Mouse (Mus musculus): Measurements from ENCODE around the gene Sorbs1. TPM values are rescaled to one million over a fixed set of nuclear protein-coding genes. Genes with fewer than 3 reads are reported as not detected.
A peak's percentile ranks its signal among the peaks of the same experiment; 100 is the strongest.

Gene Sorbs1
- total RNA-seq, 2 experiments from 2014 or later: 355 to 547 TPM

DNA sequence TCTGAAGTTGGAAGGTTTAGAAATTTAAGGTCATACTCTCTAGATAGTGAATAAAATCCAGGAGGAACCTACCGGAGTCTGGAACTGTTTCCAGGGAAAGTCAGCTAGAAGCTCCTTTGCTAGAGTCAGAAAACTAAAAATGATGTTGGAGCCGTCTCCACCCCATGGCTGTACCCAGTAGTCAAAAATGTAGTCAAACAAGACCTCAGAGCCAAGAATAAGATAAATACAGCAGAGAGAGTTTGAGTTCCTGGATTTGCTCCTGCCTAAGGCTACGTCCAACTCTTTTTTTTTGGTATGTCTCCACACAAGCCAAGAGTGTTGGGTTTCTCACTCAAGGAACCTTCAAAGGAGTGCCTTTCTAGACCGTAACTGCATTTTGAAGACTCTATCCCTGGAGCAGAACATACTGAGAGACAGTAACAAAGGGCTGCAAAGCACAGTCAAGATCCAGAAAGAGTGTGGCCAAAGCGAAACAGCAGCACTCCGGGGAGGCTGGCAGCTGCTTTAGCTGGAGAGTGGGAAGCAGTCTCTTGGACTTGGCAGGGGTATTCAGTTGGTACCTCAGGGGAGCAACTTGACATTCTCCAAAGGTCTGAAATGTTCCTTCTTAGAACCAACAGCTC, 223.4 kb downstream of the Sorbs1 start:
- no peak for DNase-seq
- intact Hi-C loops (cut with DNase I): no loop called here

DNA sequence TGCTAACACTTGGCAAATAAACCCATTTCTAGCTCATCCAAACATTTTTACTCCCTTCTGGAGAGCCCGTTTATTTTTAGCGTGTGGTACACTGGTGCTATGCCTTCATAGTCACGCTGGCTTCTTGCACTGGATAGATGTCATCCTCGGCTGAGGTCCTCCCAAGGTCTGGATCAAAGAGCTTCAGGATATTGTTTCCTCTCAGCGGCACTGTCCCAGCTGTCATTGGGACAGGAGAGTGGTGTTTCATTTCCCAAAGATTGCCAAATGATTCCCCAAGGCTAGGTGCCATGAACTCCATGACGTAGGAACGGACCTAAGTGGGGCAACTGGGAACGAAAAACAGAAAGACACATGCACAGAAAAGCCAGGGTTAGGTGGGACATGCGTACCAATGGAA, 225.2 kb downstream of the Sorbs1 start:
- intact Hi-C loops (cut with DNase I): no loop called here
- no peak for DNase-seq

DNA sequence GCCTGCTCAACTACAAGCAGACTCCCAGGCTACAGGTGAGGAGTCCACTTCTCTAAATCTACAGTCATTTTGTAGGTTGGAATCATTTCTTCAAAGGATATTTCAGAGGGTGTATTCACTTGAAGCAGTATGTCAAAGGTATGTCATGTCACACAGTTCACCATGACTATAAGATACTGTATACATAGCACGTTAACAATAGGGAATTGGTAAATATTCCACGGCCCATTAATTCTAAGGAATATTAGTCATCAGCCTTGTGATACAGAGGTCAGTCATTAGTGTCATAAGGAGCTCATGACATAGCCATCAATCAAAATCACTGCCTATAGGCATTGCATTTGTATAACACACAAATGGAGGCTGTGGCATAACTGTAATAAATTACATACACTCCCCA, 228.9 kb downstream of the Sorbs1 start:
- no peak for DNase-seq
- intact Hi-C loops (cut with DNase I): no loop called here

DNA sequence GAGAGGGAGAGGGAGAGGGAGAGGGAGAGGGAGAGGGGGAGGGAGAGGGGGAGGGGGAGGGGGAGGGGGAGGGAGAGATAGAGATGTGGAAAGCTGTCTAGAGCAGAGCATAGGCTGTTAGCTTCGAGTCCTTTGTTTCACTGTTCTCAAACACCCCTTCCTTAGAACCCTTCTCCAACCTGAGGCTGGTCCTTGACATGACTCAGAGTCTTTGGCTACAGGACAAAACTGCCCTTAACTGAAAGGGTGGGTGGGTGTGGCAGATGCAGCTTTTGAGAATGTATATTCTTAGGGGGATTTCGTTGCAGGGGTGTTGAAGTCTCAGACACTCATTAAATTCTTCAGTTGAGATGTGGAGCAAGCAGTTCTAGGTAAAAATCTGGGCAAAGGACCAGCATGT, 230.2 kb downstream of the Sorbs1 start:
- intact Hi-C loops (cut with DNase I): no loop called here
- DNase-seq: no peak

DNA sequence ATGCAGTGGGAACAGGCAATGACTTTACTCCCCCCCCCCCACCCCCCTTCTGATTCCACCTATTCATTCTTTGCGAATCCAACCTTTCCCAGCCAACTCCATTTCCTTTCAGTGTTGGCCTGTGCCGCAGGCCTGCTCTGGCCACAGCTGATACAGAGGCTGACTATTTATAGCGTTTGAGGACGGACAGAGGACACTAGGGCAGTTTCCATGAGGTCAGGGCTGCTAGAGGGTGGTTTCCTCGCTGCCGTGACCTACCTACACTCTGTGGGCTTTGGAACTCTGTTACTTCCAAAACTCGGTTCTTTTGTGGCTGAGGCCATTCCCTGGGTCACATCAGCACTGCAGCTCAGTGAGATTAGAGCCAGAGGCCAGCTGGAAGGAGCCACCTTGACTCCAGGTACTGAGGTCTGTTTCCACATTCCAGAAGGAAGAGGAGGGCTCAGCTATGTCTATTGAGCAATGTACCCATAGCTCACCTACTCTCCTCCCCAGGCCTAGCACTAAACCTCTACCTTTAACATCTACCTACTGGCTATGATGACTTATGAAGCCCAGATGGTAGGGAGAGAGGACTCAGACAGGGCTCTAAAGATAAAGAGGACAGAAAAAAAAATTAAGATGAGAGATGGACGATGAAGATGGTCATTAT, 235.1 kb downstream of the Sorbs1 start:
- intact Hi-C loops (cut with DNase I): no loop called here
- DNase-seq: peak; percentile 70 to 78

DNA sequence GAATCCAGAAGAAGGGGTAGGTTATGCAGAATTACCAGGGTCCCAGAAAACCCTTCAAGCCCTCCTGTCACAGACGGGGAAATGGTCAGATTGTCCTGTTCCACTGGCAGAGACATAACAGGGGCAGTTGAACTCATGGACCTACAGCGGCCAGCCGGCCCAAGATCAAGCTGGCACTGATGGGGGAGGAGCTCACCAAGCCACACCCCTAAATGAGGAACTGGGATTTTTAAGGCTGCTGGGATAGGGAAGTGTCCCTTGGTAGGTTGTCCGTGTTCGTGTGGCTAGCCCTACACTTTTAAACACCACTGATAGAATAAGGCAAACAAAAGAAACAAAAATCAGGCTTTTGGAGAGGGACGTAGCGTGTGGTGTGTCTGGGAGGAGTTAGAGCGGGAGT, 236.1 kb downstream of the Sorbs1 start:
- intact Hi-C loops (cut with DNase I): no loop called here
- DNase-seq: no peak

DNA sequence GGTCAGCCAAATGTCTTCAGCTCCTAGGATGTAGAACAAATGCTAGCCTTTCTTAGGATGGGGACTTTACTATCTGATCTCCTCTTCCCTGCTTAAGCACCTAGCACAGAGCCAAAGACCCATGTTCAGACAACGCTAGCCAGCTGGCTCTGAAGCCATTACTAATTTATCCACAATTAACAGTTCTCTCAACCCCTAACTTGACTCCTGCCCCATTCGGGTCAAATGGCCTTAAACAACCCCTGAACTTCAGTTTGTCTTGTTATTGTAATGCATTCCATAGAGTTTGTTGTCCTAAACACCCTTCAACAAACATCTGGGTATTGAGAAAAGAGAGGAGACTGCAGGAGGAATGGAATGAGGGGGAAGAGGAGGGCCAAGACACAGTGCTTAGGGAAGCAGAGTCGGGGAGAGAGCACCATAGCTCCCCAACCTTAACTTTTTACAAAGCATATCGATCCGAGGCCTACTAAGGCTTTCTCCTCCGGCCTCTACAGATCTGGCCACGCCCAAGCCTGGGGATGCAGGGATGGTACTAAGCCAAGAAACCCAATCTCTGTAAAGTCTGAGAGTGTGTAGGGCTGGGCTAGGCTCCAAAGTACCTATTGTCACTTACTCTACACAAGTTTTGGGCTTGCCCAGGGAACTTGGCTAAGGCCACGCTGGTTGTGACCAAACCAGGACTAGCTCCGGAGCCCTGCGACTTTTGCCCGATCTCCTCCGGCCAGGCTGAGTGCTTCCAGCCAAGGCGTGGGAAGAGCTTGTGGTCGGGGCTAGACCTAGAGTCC, 238.0 kb downstream of the Sorbs1 start:
- no peak for DNase-seq
- intact Hi-C loops (cut with DNase I): no loop called here

DNA sequence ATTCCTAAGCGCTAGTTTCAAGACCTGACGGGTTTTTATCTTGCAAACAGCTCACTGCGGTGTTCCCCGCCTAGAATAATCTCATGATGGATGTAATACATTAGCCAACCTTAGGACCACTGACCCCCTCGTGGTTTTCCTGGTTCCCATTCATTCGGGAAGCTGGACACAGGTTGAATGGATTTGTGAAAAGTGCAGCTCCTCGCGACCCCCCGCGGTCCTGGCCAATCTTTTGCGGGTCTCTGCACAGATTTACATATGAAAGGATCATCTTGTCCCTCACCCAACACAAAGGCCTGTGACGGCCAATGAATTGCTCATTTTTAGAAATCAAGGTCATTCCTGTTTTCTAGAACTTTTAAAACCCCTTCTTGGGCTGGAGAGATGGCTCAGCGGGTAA, 240.9 kb downstream of the Sorbs1 start:
- intact Hi-C loops (cut with DNase I): no loop called here
- no peak for DNase-seq

DNA sequence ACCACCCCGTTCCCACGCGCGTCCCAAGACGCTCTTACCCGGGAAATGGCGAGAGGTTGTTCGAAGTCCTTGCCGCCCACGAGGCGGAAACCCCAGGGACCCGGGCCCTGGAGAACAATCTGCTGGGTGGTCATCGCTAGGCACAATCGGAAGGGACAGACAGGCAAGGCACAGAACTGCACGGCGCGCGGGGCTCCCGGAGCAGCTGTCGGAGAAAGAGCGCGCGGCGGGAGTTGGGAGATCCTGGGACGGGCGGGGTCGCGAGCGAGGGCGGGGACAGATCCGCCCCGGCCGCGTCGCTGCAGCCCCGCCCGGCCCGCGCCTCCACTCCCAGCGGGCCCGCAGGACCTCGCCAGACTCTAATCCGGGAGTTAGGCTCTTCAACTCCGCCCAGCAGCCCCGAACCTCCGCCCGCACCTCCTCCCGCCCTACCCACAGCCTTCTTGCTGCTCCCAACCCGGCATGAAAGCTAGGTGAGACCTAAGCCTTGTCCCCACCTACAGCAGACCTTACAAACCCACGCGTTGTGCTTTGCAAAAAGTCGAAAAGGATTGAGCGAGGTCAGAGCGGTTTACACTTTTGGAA, 242.2 kb downstream of the Sorbs1 start, which contains the start of gene Pdlim1:
Pdlim1 (minus strand) TSS at position 535 of the 585 bp plus-strand sequence.
- DNase-seq: peak; percentile 86 to 88
- intact Hi-C loops (cut with DNase I): loop anchor here (2.0 kb wide), 1 partner anchor 17 kb away; no protein-coding TSS in a partner anchor

DNA sequence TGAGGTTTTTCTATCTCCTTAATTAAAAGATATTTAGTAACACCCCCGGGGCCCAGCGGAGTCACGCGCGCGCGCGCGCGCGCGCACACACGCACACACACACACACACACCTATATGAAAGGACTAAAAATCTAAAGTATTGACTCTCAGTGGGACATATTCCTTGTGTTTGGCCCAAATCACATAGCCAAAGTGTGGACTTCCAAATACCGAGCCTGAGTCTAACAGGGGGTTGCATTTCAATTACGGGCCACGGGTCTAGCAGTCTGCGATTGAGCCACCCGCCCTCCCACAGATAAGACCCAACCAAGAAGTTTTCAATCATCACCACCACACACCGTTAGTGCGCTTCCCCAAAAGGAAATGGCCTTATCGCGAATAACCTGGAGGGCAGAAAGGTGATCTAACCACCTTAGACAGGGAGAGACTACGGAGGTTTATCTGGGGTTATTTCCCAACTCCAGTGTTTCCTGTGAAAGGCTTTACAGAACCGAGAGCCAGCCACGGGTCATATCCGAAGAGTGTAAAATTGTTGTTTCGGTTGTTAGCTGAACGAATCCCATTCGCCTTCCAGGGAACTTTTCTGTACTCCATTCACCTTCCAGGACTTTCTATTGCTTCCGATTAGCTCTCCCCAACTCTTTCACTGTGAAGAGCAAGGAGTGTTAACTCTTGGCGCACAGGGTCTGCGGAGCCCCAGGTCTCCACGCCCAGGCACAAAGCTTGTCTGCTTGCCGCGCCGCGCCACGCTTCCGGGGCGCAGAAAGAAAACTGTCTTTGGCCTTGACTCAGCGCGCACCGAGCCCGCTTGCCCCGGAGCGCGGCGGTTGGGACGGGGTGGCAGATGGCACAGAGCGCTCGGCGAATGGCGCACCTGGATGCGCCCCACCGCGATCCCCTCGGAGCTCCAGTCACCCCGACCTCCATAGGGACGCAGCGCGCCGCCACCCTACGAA, 242.9 kb downstream of the Sorbs1 start:
- intact Hi-C loops (cut with DNase I): loop anchor here (2.0 kb wide), 1 partner anchor 16 kb away; no protein-coding TSS in a partner anchor
- peak; percentile 62 to 64 for DNase-seq

DNA sequence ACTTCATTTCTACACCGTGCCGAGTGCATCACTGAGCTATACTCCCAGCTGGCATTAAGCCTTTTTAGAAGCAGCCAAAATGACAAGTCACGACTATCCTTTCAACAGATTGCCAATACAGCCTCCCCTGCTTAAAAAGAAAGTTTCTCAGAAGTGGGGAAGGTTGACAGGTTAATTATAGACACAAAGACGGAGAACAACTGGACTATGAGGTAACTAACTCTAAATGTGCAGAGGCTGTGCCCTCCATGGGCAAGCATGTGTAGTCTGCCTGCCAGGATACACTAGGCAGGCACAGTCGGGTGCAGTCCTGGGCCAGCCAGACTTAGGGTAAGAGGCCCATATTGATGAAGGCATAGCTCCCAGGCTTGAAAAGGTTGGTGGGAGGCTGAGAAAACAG, 244.1 kb downstream of the Sorbs1 start:
- DNase-seq: peak; percentile 47 to 56
- intact Hi-C loops (cut with DNase I): no loop called here

DNA sequence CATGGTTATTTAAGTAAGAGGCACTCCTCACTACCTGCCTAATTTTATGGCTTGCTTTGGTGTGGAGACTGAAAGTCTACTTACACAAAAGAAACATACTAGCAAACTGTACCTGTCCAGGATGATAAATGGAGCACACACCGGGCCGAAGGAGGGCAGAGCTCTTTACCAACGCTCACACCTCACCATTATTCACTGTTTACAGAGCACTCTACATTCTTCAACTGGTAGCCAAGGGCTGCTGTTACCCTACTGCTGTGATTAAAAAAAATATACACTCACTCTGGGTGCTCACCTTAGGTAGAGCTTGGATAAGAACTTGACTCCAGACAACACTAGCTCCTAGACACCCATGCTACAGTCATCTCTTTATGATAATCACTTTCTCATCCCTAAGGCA, 245.1 kb downstream of the Sorbs1 start:
- DNase-seq: no peak
- intact Hi-C loops (cut with DNase I): no loop called here

DNA sequence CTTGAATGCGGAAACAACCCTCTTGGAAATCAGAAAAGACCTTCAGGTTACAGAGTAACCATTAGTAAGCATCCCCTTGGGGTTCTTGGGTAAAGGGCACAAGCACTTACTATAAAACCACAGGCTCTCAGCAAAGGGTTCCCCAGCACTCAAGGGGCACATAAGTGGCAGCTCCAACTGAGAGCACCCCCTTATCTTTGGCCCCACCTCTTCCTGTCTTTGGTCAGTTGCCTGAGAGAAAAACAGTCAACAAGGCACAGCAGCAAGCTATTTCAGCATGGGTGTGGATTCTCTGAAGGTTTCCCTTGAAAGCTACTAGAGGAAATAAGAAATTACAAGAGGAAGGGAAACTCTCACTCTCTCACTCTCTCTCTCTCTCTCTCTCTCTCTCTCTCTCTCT, 246.2 kb downstream of the Sorbs1 start:
- intact Hi-C loops (cut with DNase I): no loop called here
- DNase-seq: peak in 1 of 2 experiments; percentile 34

DNA sequence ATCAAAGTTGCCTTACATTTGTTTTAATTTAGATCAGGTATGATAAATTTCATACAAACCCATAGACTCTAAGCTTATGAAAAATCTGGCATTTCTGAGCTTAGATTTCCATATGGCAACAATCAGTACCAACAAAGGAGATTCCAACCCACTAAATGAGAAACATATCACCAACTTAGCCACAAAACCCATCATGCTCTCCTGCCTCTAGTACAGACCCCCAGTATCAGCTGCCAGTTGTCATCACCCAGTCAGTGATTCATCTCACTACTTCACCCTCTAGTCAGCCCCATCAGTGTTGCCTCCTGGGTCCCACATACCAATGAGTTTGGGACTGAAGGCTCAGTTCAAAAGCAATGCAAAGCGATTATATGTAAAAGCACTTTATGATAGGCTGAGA, 254.1 kb downstream of the Sorbs1 start:
- DNase-seq: no peak
- intact Hi-C loops (cut with DNase I): loop anchor here (2.0 kb wide), 1 partner anchor 21 kb away; no protein-coding TSS in a partner anchor

DNA sequence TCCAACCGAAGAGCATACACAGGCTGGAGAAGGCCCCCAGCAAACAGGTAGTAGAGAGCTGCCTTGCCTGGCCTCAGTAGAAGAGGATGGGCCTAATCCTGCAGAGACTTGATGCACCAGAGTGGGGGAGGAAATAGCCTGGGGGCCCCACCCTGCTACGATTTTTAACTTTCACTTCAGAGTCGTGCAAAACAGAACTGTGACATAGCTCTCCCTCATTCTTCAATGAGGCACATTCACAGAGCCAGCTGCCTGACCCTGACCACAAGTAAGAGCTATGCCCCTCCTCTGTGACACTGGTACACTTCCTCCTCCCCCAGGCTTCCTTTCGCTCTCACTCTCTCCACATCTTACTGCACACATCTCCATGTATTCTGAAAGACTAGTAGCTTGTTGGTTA, 256.2 kb downstream of the Sorbs1 start:
- DNase-seq: peak in 1 of 2 experiments; percentile 43
- intact Hi-C loops (cut with DNase I): no loop called here

DNA sequence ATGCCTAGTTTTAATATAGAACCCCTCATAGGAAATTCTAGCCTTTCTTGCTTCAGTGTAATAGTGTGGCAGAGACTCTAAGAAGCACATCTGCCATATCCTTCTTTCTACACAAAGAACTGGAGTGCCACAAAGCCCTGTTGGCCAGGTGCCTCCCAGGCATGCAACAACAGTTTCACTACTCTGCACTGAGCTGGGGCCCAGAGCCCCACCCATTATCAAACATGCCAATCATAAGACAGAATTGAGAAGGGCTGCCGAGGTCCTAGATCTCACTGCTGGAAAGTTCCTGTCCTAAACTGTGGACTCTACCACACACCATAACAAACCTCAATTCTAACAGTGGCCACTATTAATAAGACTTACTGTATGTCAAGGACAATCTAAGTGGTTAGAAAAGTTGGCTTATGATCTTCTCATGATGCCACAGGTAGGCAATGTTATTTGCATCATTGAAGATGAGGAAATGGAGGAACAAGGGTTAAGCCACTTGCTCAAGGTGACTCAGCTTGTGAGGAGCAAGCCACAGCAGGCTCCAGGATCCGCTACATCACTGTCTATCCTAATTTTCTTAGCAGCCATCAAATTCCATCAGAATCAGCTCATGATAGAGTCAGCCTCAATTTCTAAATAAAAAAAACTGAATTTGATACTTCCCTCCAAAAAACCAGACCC, 257.1 kb downstream of the Sorbs1 start:
- intact Hi-C loops (cut with DNase I): no loop called here
- peak in 1 of 2 experiments; percentile 19 for DNase-seq

DNA sequence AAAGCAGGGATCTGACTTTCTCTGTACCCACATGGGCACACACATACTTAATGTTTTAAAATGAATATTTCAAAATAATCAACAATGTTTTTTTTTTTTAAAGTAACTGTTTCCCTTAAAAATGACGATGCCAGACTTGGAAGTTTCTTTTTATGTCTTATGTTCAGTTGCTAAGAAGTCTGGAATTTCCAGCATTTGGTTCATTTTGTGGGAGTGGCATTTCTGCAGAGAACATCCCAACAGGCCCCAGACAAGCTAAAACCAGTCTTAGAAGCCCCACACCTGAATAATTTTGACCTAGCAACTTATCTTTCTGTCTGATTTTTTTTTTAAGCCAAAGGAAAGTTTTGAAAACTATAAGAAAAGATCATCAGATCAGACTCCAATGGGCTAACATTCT, 258.0 kb downstream of the Sorbs1 start:
- no peak for DNase-seq
- intact Hi-C loops (cut with DNase I): loop anchor here (2.0 kb wide), 1 partner anchor 15 kb away; the partner anchor contains the start of gene Pdlim1

DNA sequence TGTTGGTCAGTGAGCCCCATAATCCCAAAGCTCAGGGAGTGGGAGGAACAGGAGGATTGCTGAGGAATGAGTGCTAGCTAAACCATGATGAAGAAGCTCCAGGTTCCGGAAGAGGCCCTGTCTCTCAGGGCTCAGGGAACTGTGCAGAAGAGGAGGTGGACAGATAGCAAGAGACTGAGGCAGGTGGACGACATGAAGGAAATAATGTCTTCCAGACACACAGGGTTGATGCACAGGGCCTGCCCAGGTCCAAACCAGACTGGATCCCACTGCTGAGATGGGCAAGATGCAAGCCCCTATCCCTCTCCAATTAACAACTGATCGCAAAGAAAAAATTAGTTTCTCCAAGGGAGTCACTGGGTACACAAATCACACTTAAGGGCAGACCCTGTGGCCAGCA, 258.8 kb downstream of the Sorbs1 start:
- intact Hi-C loops (cut with DNase I): loop anchor here (2.0 to 5.0 kb wide), 3 partner anchors 16 to 78 kb away; partner anchors contain the start of gene Pdlim1
- DNase-seq: no peak

DNA sequence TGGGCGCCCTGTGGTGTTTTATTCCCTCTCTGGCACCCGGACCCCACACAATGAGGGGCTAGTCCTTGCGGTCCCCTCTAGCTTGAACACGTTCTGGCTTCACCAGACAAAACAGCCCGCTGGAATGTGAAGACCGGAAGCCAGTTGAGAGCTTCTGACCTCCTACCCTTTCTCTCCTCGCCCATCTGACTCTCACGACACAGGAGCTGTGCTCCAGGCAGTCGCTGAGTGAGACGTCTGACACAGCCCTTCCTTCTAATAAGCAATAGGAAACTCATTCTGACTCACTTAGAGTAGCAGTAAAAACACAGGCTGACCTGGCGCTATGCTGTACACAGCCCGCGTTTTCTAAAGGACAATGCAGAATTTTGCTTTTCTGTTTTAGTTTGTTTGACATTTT, 259.8 kb downstream of the Sorbs1 start:
- peak in 1 of 2 experiments; percentile 35 for DNase-seq
- intact Hi-C loops (cut with DNase I): loop anchor here (2.0 to 5.0 kb wide), 3 partner anchors 17 to 79 kb away; partner anchors contain the start of gene Pdlim1
